Mouse (Mus musculus): ENCODE measurements at regions not wholly inside any gene's neighbourhood (a gene's known extent, or its start where the extent isn't known, plus 50 kb on each side); places are given as distances from the start of the nearest gene placed in this dataset.

- peak; percentile 16 to 66 for DNase-seq
- TF ChIP-seq EP300 (IDR thresholded peaks at IDR 0.05; ENCODE audit: insufficient read depth, low read depth, low read length) (no peak), CTCF (IDR thresholded peaks at IDR 0.05) (peak; percentile 77)
- WGBS: 42% methylated on average over 8 of the region's 8 CpGs
These were observed 2588.4 kb upstream of the 5930422O12Rik start for GRCm38 (mm10) chr8:30840064-30840463.

GRCm38 (mm10) chr8:30863017-30863416, 2565.5 kb upstream of the 5930422O12Rik start:
- Histone ChIP-seq H3K79me2 (replicated peaks; ENCODE audit: control insufficient read depth, insufficient read depth, low read length) (no peaks in the 10 kb centered on the region), H3K27me3 (ENCODE audit: control insufficient read depth, insufficient read depth, low read length) (no peaks in the 10 kb centered on the region), H3K27ac (no peak overlapping the region), H3K36me3 (ENCODE audit: control insufficient read depth, insufficient read depth, low read length) (no peaks in the 10 kb centered on the region), H3K4me1 (ENCODE audit: control insufficient read depth, insufficient read depth, low read length) (no peaks in the 10 kb centered on the region), H3K4me3 (no peak overlapping the region), H3K9ac (ENCODE audit: low read depth, low read length) (no peak overlapping the region)
- intact Hi-C loops (cut with DNase I): no loop called here
- WGBS: 43% methylated on average over 4 of the region's 4 CpGs
- DNase-seq: no peak
- TF ChIP-seq POLR2A (IDR thresholded peaks at IDR 0.05; ENCODE audit: insufficient read depth, low read depth, low read length) (no peak), CTCF (IDR thresholded peaks at IDR 0.05) (no peak), EP300 (IDR thresholded peaks at IDR 0.05; ENCODE audit: insufficient read depth, low read depth, low read length) (no peak)

More at GRCm38 (mm10) chr8:30840064-30840463, 2588.4 kb upstream of the 5930422O12Rik start:
- H3K27ac ChIP-seq: no peak overlapping the region
- no peaks in the 10 kb centered on the region for H3K27me3 ChIP-seq (ENCODE audit: control insufficient read depth, insufficient read depth, low read length)
- H3K36me3 ChIP-seq (ENCODE audit: control insufficient read depth, insufficient read depth, low read length): no peaks in the 10 kb centered on the region
- H3K4me3 ChIP-seq: no peak overlapping the region
- H3K79me2 ChIP-seq (replicated peaks; ENCODE audit: control insufficient read depth, insufficient read depth, low read length): no peaks in the 10 kb centered on the region
- H3K9ac ChIP-seq (ENCODE audit: low read depth, low read length): no peak overlapping the region
- intact Hi-C loops (cut with DNase I): loop anchor here (1.0 to 2.0 kb wide), 2 partner anchors 85 to 191 kb away; no protein-coding TSS in a partner anchor
- no peaks in the 10 kb centered on the region for H3K4me1 ChIP-seq (ENCODE audit: control insufficient read depth, insufficient read depth, low read length)

GRCm38 (mm10) chr8:30906044-30906695, 2522.3 kb upstream of the 5930422O12Rik start:
- no peak overlapping the region for H3K4me3 ChIP-seq
- H3K27ac ChIP-seq: no peak overlapping the region
- no peaks in the 10 kb centered on the region for H3K4me1 ChIP-seq (ENCODE audit: control insufficient read depth, insufficient read depth, low read length)
- TF ChIP-seq EP300 (IDR thresholded peaks at IDR 0.05; ENCODE audit: insufficient read depth, low read depth, low read length): no peak
- TF ChIP-seq POLR2A (IDR thresholded peaks at IDR 0.05; ENCODE audit: insufficient read depth, low read depth, low read length): no peak
- no peak for TF ChIP-seq CTCF (IDR thresholded peaks at IDR 0.05)
- H3K27me3 ChIP-seq (ENCODE audit: control insufficient read depth, insufficient read depth, low read length): no peaks in the 10 kb centered on the region
- 82% methylated on average over 11 of the region's 11 CpGs for WGBS
- H3K79me2 ChIP-seq (replicated peaks; ENCODE audit: control insufficient read depth, insufficient read depth, low read length): no peaks in the 10 kb centered on the region
- DNase-seq: no peak
- no peak overlapping the region for H3K9ac ChIP-seq (ENCODE audit: low read depth, low read length)
- H3K36me3 ChIP-seq (ENCODE audit: control insufficient read depth, insufficient read depth, low read length): no peaks in the 10 kb centered on the region
- intact Hi-C loops (cut with DNase I): no loop called here

GRCm38 (mm10) chr8:30913664-30914063, 2514.8 kb upstream of the 5930422O12Rik start:
- Histone ChIP-seq H3K27me3 (ENCODE audit: control insufficient read depth, insufficient read depth, low read length) (no peaks in the 10 kb centered on the region), H3K9ac (ENCODE audit: low read depth, low read length) (no peak overlapping the region), H3K4me1 (ENCODE audit: control insufficient read depth, insufficient read depth, low read length) (no peaks in the 10 kb centered on the region), H3K36me3 (ENCODE audit: control insufficient read depth, insufficient read depth, low read length) (no peaks in the 10 kb centered on the region), H3K27ac (no peak overlapping the region), H3K79me2 (replicated peaks; ENCODE audit: control insufficient read depth, insufficient read depth, low read length) (no peaks in the 10 kb centered on the region), H3K4me3 (no peak overlapping the region)
- intact Hi-C loops (cut with DNase I): no loop called here
- WGBS: 25% methylated on average over 5 of the region's 5 CpGs
- no peak for TF ChIP-seq EP300 (IDR thresholded peaks at IDR 0.05; ENCODE audit: insufficient read depth, low read depth, low read length)
- no peak for TF ChIP-seq CTCF (IDR thresholded peaks at IDR 0.05)
- TF ChIP-seq POLR2A (IDR thresholded peaks at IDR 0.05; ENCODE audit: insufficient read depth, low read depth, low read length): no peak
- DNase-seq: no peak

- intact Hi-C loops (cut with DNase I): no loop called here
- no peaks in the 10 kb centered on the region for H3K36me3 ChIP-seq (ENCODE audit: control insufficient read depth, insufficient read depth, low read length)
- 58% methylated on average over 7 of the region's 7 CpGs for WGBS
- H3K4me1 ChIP-seq (ENCODE audit: control insufficient read depth, insufficient read depth, low read length): no peaks in the 10 kb centered on the region
- no peaks in the 10 kb centered on the region for H3K27me3 ChIP-seq (ENCODE audit: control insufficient read depth, insufficient read depth, low read length)
- no peak for DNase-seq
- H3K27ac ChIP-seq: no peak overlapping the region
- H3K79me2 ChIP-seq (replicated peaks; ENCODE audit: control insufficient read depth, insufficient read depth, low read length): no peaks in the 10 kb centered on the region
- H3K4me3 ChIP-seq: no peak overlapping the region
- H3K9ac ChIP-seq (ENCODE audit: low read depth, low read length): no peak overlapping the region
- TF ChIP-seq POLR2A (IDR thresholded peaks at IDR 0.05; ENCODE audit: insufficient read depth, low read depth, low read length) (no peak), CTCF (IDR thresholded peaks at IDR 0.05) (no peak), EP300 (IDR thresholded peaks at IDR 0.05; ENCODE audit: insufficient read depth, low read depth, low read length) (no peak)
These were observed 2513.4 kb upstream of the 5930422O12Rik start for GRCm38 (mm10) chr8:30915127-30915526.

- TF ChIP-seq EP300 (IDR thresholded peaks at IDR 0.05; ENCODE audit: insufficient read depth, low read depth, low read length) (no peak), CTCF (IDR thresholded peaks at IDR 0.05) (no peak), POLR2A (IDR thresholded peaks at IDR 0.05; ENCODE audit: insufficient read depth, low read depth, low read length) (no peak)
- Histone ChIP-seq H3K9ac (ENCODE audit: low read depth, low read length) (no peak overlapping the region), H3K27ac (no peak overlapping the region), H3K27me3 (ENCODE audit: control insufficient read depth, insufficient read depth, low read length) (no peaks in the 10 kb centered on the region), H3K4me3 (peak overlapping the region; percentile 35), H3K36me3 (ENCODE audit: control insufficient read depth, insufficient read depth, low read length) (no peaks in the 10 kb centered on the region), H3K79me2 (replicated peaks; ENCODE audit: control insufficient read depth, insufficient read depth, low read length) (no peaks in the 10 kb centered on the region), H3K4me1 (ENCODE audit: control insufficient read depth, insufficient read depth, low read length) (no peaks in the 10 kb centered on the region)
- intact Hi-C loops (cut with DNase I): no loop called here
- WGBS: 12% methylated on average over 13 of the region's 13 CpGs
- DNase-seq: no peak
These were observed 2512.8 kb upstream of the 5930422O12Rik start for GRCm38 (mm10) chr8:30915601-30916171.
